Mouse (Mus musculus) adrenal gland, adult 2 months (tissue): ENCODE measurements at regions not wholly inside any gene's neighbourhood (a gene's known extent, or its start where the extent isn't known, plus 50 kb on each side); places are given as distances from the start of the nearest gene placed in this dataset.
"Not testable (repeated sequence)": the region's sequence is repeated elsewhere in the genome, so short reads cannot be mapped to it uniquely, and the experiment has no call there.

Source experiments
- DNase-seq: peaks from one replicate; pipeline ENCODE4 v3.0.0; 2021

GRCm38 (mm10) chr12:82056782-82057611, 112.1 kb upstream of the Sipa1l1 start:
- not testable (repeated sequence) for DNase-seq

- DNase-seq, result no peak
Observed at GRCm38 (mm10) chr12:82064986-82065385, 104.1 kb upstream of the Sipa1l1 start.

GRCm38 (mm10) chr12:82066860-82067259, 102.3 kb upstream of the Sipa1l1 start:
- DNase-seq, result no peak

- no peak for DNase-seq
Observed at GRCm38 (mm10) chr12:82069621-82070020, 99.5 kb upstream of the Sipa1l1 start.

- peak; percentile 51 for DNase-seq
Observed at GRCm38 (mm10) chr12:82072810-82073465, 96.2 kb upstream of the Sipa1l1 start.

GRCm38 (mm10) chr12:82075479-82076221, 93.5 kb upstream of the Sipa1l1 start:
- DNase-seq, result no peak

GRCm38 (mm10) chr12:82076766-82077165, 92.4 kb upstream of the Sipa1l1 start:
- DNase-seq, result no peak

- DNase-seq, result no peak
Observed at GRCm38 (mm10) chr12:82077945-82078344, 91.2 kb upstream of the Sipa1l1 start.

GRCm38 (mm10) chr12:82078740-82079139, 90.4 kb upstream of the Sipa1l1 start:
- no peak for DNase-seq

GRCm38 (mm10) chr12:82080196-82080880, 88.8 kb upstream of the Sipa1l1 start:
- no peak for DNase-seq

GRCm38 (mm10) chr12:82082596-82082995, 86.5 kb upstream of the Sipa1l1 start:
- not testable (repeated sequence) for DNase-seq

GRCm38 (mm10) chr12:82085771-82086400, 83.2 kb upstream of the Sipa1l1 start:
- peak; percentile 79 for DNase-seq

- DNase-seq, result peak; percentile 26
Observed at GRCm38 (mm10) chr12:82086441-82086840, 82.7 kb upstream of the Sipa1l1 start.

GRCm38 (mm10) chr12:82089288-82089687, 79.8 kb upstream of the Sipa1l1 start:
- no peak for DNase-seq

- DNase-seq, result no peak
Observed at GRCm38 (mm10) chr12:82093317-82093716, 75.8 kb upstream of the Sipa1l1 start.

- DNase-seq, result no peak
Observed at GRCm38 (mm10) chr12:82095396-82095795, 73.7 kb upstream of the Sipa1l1 start.

GRCm38 (mm10) chr12:82097126-82097525, 72.0 kb upstream of the Sipa1l1 start:
- peak; percentile 21 for DNase-seq

- DNase-seq, result no peak
Observed at GRCm38 (mm10) chr12:82097620-82098019, 71.5 kb upstream of the Sipa1l1 start.

- no peak for DNase-seq
Observed at GRCm38 (mm10) chr12:82104211-82104610, 64.9 kb upstream of the Sipa1l1 start.

GRCm38 (mm10) chr12:82105184-82106031, 63.7 kb upstream of the Sipa1l1 start:
- DNase-seq, result no peak

GRCm38 (mm10) chr12:82115766-82116165, 53.4 kb upstream of the Sipa1l1 start:
- no peak for DNase-seq
